Mouse (Mus musculus) embryonic facial prominence, embryonic 13.5 days (tissue): ENCODE measurements around the gene Npr2. TPM values are rescaled to one million over a fixed set of nuclear protein-coding genes. Genes with fewer than 3 reads are reported as not detected.
A peak's percentile ranks its signal among the peaks of the same experiment; 100 is the strongest.
"Not testable (repeated sequence)": the region's sequence is repeated elsewhere in the genome, so short reads cannot be mapped to it uniquely, and the experiment has no call there.

Source experiments
- ATAC-seq: fragments of 200-750 bp; cut with Nextera tagmentation; 2 replicates; pipeline ENCODE4 v1.8.0; 2017; ENCODE audit warnings: low read depth; ENCODE audit not compliant: insufficient number of reproducible peaks, insufficient read depth, low FRiP score, low TSS enrichment
- H3K27ac ChIP-seq: fragments of 300-500 bp; sonication (generic); 2 replicates; pipeline ENCODE4 v1.5.1; 2015; ENCODE audit warnings: moderate library complexity, mild to moderate bottlenecking, inconsistent platforms
- H3K27me3 ChIP-seq: fragments of 300-500 bp; sonication (generic); 2 replicates; pipeline ENCODE4 v1.6.1; 2015; ENCODE audit warnings: mild to moderate bottlenecking, inconsistent platforms
- H3K36me3 ChIP-seq: fragments of 300-500 bp; sonication (generic); 2 replicates; pipeline ENCODE4 v1.6.1; 2015; ENCODE audit warnings: mild to moderate bottlenecking, inconsistent platforms
- H3K4me1 ChIP-seq: fragments of 300-500 bp; sonication (generic); 2 replicates; pipeline ENCODE4 v1.6.1; 2015; ENCODE audit warnings: inconsistent platforms
- H3K4me2 ChIP-seq: fragments of 300-500 bp; sonication (generic); 2 replicates; pipeline ENCODE4 v1.6.1; 2015; ENCODE audit warnings: moderate library complexity, mild to moderate bottlenecking, inconsistent platforms
- H3K4me3 ChIP-seq: fragments of 300-500 bp; sonication (generic); 2 replicates; pipeline ENCODE4 v1.5.1; 2015; ENCODE audit warnings: mild to moderate bottlenecking, inconsistent platforms
- H3K9ac ChIP-seq: fragments of 300-500 bp; sonication (generic); 2 replicates; pipeline ENCODE4 v1.6.1; 2015; ENCODE audit warnings: mild to moderate bottlenecking, inconsistent platforms
- H3K9me3 ChIP-seq: fragments of 300-500 bp; sonication (generic); 2 replicates; pipeline ENCODE4 v1.6.1; 2016; ENCODE audit warnings: inconsistent platforms
- WGBS: fragments of 180-500 bp; shearing (Covaris S2); methylation state at CpG from one replicate; pipeline ENCODE4 v1.1.7; 2015; ENCODE audit warnings: mixed read lengths; 5-methylcytosine and 5-hydroxymethylcytosine counted together
- polyA plus RNA-seq: library from polyadenylated mRNA; unstranded; fragments of >200 nt; fragmentation: Nextera tagmentation; extraction: Ambion mirVana; gene quantifications from 2 replicates; pipeline ENCODE4 v1.2.1, GENCODE M21; 2015

Gene Npr2
- polyA plus RNA-seq: 18.2 and 19.1 TPM in 2 replicates

DNA sequence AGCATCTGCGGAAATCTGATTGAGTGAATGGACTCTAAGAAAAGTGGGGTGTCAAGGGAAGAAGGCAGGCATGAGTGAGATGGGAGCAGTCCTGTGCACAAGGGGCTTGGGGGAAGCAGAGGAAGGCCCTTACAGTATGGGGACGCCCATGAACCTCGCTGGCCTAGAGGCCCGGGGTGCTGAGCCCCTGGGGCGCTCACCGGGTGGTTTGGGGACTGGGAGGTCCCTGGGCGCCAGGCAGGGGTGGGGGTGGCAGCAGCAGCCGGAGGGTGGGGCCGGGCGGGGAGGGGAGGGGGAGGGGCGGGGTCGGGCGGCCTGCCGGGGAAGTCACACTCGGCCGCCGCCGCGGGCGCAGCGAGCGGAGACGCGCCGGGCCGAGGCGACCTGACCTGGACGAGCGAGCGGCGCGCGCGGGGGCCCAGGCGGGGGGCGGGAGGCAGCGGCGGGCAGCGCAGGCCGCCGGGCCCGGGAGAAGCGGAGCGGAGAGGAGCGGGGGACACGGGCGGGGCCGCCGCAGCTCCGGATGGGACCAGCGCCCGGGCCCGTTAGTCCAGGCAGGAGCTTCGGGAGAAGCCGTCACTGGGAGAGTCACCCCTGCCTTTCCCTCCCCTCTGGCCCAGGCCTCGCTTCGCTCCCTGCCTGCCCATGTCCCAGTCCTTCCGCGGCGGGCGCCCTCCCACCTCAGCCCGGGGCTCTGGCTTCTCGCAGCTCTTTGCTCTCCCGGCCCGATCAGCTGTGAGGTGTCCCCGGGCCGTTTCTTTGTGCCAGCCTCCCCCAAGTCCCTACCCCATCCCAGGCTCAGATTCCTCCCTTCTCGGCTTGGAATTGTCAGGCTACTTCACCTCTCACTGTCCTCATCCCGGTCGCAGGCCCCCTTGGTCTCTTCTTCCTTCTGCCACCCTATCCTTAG, at the start of gene Npr2:
Gene Npr2 (plus strand): TSS at position 890 of the 910 bp plus-strand sequence.
- Histone ChIP-seq H3K4me1 (peaks cover 48% of the 10 kb centered on the region), H3K4me3 (peak within 1 kb of the TSS; percentile 73), H3K9me3 (peaks cover 4% of the 10 kb centered on the region; the same call in 1 of the 2 replicates), H3K4me2 (peak within 1 kb of the TSS; percentile 83), H3K27me3 (peaks cover 7% of the 10 kb centered on the region; the same call in 1 of the 2 replicates), H3K9ac (peak within 1 kb of the TSS; percentile 96), H3K36me3 (no peaks in the 10 kb centered on the region), H3K27ac (peak within 1 kb of the TSS; percentile 87)
- peak; percentile 57; the same call in 1 of the 2 replicates for ATAC-seq
- under 1% methylated on average over 35 of the region's 70 CpGs for WGBS

DNA sequence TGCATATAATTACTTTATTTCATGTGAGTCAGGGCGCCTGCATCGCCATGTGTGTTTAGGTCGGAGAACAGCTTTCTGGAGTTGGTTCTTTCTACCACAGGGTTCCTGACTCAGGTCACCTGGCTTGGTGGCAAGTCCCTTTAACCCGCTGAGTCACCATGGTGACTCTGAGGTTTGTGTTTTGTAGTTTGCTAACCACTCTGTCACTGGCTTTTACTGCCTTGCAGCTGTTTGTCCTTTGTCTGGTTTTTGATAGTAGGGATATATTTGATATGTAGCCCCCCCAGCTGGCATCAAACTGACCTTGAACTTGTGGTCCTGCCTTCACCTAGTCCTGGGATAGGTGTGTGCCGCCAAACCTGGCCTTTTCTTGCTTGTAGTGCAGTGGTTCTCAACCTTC, 49.5 kb upstream of the Npr2 start:
- no peak overlapping the region for H3K27ac ChIP-seq
- H3K9ac ChIP-seq: no peak overlapping the region
- no peak overlapping the region for H3K4me3 ChIP-seq
- H3K4me2 ChIP-seq: no peak overlapping the region
- no peaks in the 10 kb centered on the region for H3K9me3 ChIP-seq
- 88% methylated on average over 5 of the region's 5 CpGs for WGBS
- peaks cover 18% of the 10 kb centered on the region for H3K4me1 ChIP-seq
- ATAC-seq: no peak
- H3K36me3 ChIP-seq: peaks cover 42% of the 10 kb centered on the region
- no peaks in the 10 kb centered on the region for H3K27me3 ChIP-seq

DNA sequence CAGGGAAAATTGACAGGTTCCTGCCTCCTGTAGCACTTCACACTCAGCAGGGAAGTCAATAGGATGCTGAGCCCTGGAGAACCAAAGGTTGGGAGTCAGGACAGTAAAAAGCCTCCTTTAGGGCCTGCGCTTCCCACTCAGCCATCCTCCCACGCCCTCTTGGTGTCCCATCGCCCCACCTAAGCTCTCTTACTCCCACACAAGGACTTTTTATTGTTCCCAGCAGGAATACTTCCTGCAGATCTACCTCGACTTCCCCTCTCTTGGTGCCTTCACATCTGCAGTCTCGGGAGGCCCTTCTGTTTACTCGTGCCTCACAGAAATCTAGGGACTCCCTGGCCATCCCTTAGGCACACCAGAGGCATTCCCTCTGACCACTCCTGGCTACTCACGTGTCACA, 48.3 kb upstream of the Npr2 start:
- Histone ChIP-seq H3K36me3 (peaks cover 42% of the 10 kb centered on the region), H3K4me3 (no peak overlapping the region), H3K9me3 (no peaks in the 10 kb centered on the region), H3K9ac (no peak overlapping the region), H3K27me3 (no peaks in the 10 kb centered on the region), H3K4me2 (no peak overlapping the region), H3K4me1 (peaks cover 17% of the 10 kb centered on the region), H3K27ac (no peak overlapping the region)
- 74% methylated on average over 7 of the region's 7 CpGs for WGBS
- no peak for ATAC-seq

DNA sequence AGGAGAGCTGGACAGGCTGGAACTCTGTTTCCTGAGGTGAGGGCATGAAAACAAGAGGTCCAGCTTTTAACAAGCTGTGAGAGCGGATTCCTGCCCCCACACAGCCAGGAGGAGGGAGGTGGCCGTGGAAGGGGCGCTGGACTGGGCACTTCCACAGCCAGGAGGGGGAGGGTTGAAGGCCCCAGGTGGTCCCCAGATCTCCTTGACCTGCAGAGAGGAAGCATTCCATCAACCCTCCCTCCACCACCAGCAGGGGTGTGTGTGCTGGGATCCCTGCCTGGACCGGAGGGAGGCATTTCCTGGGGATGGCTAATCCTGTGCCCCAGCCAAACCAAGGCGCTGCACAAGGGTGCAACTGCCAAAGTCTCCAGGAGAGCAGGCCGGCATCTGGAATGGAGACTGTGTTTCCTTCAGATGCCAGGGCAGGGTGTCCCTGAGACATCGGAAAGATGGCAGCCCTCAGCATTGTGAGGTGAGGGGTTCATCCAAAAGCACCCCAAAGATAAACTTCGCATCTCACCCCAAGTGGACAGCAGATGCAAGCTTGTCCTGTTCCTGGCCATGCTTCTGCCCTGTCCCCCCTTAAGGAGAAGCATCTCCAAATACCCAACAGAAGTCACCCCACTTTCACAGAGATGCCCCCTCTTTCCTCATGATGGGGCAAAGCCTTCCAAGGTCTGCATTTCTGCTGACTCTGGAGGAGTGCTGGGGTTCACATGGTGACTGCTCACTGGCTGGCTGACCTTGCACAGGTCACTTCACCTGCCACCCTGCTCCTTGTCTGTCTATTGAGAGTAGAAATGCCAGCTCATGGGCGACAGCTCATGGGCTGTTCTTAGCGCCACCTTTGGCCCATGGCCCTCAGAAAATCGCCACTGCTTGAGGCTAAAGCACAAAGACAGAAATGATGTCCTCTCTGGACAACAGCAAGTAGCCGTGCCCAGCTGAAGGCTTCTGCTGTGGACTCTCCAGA, 47.0 kb upstream of the Npr2 start, which contains the start of gene Msmp:
Gene Msmp (minus strand): TSS at position 51 of the 973 bp plus-strand sequence.
- H3K4me2 ChIP-seq: no peak within 1 kb of the TSS
- H3K27me3 ChIP-seq: no peaks in the 10 kb centered on the region
- peaks cover 12% of the 10 kb centered on the region for H3K4me1 ChIP-seq
- no peak within 1 kb of the TSS for H3K4me3 ChIP-seq
- no peak for ATAC-seq
- no peak within 1 kb of the TSS for H3K9ac ChIP-seq
- WGBS: 66% methylated on average over 12 of the region's 12 CpGs
- H3K27ac ChIP-seq: no peak within 1 kb of the TSS
- no peaks in the 10 kb centered on the region for H3K9me3 ChIP-seq
- peaks cover 42% of the 10 kb centered on the region for H3K36me3 ChIP-seq

DNA sequence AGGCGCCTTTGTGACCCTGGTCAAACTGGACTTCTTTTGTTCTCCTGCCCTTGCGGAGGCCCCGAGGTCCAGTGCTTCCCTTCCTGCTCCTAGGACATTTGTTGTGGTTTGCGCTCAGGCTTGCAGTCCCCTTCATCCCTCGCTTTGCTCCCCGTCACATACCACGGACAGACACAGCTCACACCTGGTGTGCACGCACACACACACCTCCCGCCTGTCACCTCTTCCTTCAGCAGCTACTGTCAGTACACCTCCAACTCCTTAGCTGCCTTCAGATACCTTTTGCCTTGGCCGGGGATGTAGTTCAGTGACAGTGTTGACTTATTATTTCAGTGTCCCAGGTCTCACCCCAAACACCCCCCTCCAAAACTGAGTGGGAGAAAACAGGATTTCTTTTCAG, 46.1 kb upstream of the Npr2 start:
- H3K4me2 ChIP-seq: no peak overlapping the region
- peaks cover 6% of the 10 kb centered on the region for H3K4me1 ChIP-seq
- H3K4me3 ChIP-seq: no peak overlapping the region
- H3K9ac ChIP-seq: no peak overlapping the region
- H3K36me3 ChIP-seq: peaks cover 37% of the 10 kb centered on the region
- WGBS: 41% methylated on average over 10 of the region's 10 CpGs
- no peak overlapping the region for H3K27ac ChIP-seq
- H3K27me3 ChIP-seq: no peaks in the 10 kb centered on the region
- ATAC-seq: no peak
- H3K9me3 ChIP-seq: no peaks in the 10 kb centered on the region

DNA sequence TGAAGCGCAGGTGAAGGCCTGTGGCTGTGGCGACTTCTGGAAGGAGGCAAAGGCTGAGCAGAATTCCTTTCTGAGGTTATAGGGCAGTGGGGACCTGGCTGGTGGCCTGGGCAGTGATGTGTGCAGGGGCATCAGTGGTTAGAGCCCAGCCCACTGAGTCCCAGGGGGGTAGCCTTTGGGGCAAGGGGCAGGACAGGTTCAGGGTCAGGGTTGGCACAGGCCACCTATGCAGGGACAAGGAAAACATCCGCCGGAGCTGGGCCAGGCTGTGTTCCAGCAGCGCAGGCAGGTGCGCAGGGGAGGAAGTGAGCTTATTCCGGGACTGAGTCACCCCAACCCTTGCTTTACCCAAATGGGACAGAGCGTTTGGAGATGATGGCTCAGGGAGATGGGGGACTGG, 45.3 kb upstream of the Npr2 start:
- Histone ChIP-seq H3K36me3 (peaks cover 30% of the 10 kb centered on the region), H3K27ac (no peak overlapping the region), H3K4me2 (no peak overlapping the region), H3K4me1 (peaks cover 6% of the 10 kb centered on the region), H3K27me3 (no peaks in the 10 kb centered on the region), H3K9ac (no peak overlapping the region), H3K4me3 (no peak overlapping the region), H3K9me3 (no peaks in the 10 kb centered on the region)
- ATAC-seq: 0 out of 2 replicates have a peak, but pooled peaks have one; percentile 15
- WGBS: 79% methylated on average over 8 of the region's 8 CpGs

DNA sequence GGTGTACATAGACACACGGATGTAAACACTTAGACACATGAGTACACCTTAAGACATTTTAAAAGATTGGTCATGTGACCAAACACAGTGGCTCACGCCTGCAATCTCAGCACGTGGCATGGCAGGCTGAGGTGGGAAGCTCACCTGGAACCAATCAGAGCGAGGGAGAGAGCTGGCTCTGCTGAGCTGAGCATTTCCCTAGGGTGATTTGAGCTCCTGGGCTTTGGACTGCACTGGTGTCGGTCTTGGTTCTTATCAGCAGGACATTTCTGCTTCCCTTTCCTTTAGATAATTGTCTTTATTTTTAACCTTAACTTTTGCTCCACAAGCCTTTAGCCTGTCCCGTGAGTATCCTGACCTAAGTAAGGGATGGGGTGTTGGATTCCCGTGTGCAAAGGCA, 44.1 kb upstream of the Npr2 start:
- peaks cover 17% of the 10 kb centered on the region for H3K36me3 ChIP-seq
- 40% methylated on average over 7 of the region's 7 CpGs for WGBS
- H3K4me1 ChIP-seq: peaks cover 6% of the 10 kb centered on the region
- H3K9me3 ChIP-seq: no peaks in the 10 kb centered on the region
- H3K27me3 ChIP-seq: no peaks in the 10 kb centered on the region
- H3K4me3 ChIP-seq: no peak overlapping the region
- ATAC-seq: no peak
- no peak overlapping the region for H3K27ac ChIP-seq
- no peak overlapping the region for H3K4me2 ChIP-seq
- H3K9ac ChIP-seq: no peak overlapping the region

DNA sequence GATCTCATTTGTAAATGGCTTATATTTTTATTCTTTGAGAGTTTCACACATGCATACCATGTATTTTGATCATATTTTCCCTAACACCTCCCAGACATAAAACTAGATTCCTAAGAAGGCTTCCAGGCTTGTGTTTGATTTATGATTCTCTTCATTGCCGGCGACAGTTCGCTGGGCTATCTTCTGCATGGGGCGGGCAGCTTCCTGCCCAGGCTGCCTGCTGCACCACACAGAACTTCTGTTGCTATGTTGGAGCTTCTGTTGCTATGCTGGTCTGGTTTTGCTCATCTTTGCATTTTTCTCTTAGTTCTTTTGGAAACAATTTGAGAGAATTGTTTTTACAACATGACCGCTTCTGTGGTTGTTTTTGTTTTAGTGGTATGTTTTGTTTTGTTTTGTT, 40.2 kb upstream of the Npr2 start:
- no peak overlapping the region for H3K9ac ChIP-seq
- no peak overlapping the region for H3K4me3 ChIP-seq
- no peak overlapping the region for H3K27ac ChIP-seq
- peaks cover 6% of the 10 kb centered on the region for H3K4me1 ChIP-seq
- WGBS: 73% methylated on average over 5 of the region's 5 CpGs
- H3K36me3 ChIP-seq: no peaks in the 10 kb centered on the region
- no peaks in the 10 kb centered on the region for H3K27me3 ChIP-seq
- no peaks in the 10 kb centered on the region for H3K9me3 ChIP-seq
- no peak for ATAC-seq
- no peak overlapping the region for H3K4me2 ChIP-seq

DNA sequence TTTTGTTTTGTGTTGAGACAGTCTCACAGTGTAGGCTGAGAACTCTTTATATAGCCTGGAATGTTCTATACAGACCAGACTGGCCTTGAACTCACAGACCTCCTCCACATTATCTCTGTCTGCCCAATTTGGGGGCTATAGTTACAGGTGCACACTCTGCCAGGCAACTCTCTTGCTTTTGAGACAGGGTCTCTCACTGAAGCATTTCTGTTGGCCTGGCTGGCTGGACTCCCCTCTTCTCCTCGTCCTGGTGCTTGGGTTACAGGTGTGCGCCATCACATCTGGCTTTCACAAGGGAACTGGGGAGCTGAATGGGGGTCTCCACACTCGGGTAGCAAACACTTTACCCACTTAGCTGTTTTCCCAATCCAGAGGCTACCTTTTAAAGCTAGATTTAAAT, 39.8 kb upstream of the Npr2 start:
- H3K4me1 ChIP-seq: peaks cover 6% of the 10 kb centered on the region
- H3K27ac ChIP-seq: no peak overlapping the region
- WGBS: 79% methylated on average over 3 of the region's 3 CpGs
- no peak overlapping the region for H3K4me3 ChIP-seq
- no peak for ATAC-seq
- no peak overlapping the region for H3K4me2 ChIP-seq
- H3K27me3 ChIP-seq: no peaks in the 10 kb centered on the region
- no peaks in the 10 kb centered on the region for H3K9me3 ChIP-seq
- no peak overlapping the region for H3K9ac ChIP-seq
- no peaks in the 10 kb centered on the region for H3K36me3 ChIP-seq

DNA sequence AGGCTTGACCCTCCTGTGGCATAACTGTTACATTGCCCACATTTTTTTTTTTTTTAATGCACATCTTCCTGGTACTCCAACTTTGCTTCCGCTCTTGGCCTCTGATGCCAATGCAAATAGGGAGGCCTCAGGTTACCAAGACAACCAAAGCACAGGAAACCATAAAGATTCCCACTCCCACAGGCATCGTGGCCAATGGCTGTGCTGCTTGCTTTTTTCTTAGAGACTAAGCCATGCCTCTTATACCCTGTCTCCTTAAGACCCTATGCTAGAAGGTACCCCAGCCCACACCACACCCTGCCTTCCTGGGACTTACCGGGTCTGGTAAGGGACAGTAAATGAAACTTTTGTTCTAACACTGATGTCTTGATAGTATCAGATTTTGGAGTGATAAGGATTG, 38.3 kb upstream of the Npr2 start:
- no peaks in the 10 kb centered on the region for H3K9me3 ChIP-seq
- no peak for ATAC-seq
- H3K36me3 ChIP-seq: no peaks in the 10 kb centered on the region
- no peak overlapping the region for H3K27ac ChIP-seq
- H3K4me3 ChIP-seq: no peak overlapping the region
- no peaks in the 10 kb centered on the region for H3K4me1 ChIP-seq
- WGBS: 70% methylated on average over 3 of the region's 3 CpGs
- no peak overlapping the region for H3K9ac ChIP-seq
- no peaks in the 10 kb centered on the region for H3K27me3 ChIP-seq
- no peak overlapping the region for H3K4me2 ChIP-seq

DNA sequence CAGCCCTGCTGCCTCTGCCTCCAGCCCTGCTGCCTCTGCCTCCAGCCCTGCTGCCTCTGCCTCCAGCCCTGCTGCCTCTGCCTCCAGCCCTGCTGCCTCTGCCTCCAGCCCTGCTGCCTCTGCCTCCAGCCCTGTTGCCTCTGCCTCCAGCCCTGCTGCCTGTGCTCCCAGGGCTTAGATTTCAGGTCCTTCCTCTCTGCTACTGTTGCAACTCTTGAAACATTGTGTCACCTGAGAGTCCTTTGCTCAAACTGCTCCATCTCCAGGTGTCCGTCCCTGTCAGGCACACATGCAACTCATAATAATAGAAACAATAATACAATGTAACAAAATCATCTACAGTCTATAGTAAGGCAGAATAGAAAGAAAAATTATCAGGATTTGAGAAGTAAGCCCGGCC, 35.1 kb upstream of the Npr2 start:
- H3K4me1 ChIP-seq, H3K9me3 ChIP-seq, H3K4me3 ChIP-seq, H3K9ac ChIP-seq, ATAC-seq, H3K27ac ChIP-seq, H3K4me2 ChIP-seq, H3K27me3 ChIP-seq, H3K36me3 ChIP-seq: not testable (repeated sequence)
- 79% methylated on average over 2 of the region's 2 CpGs for WGBS
